Mouse (Mus musculus) heart, embryonic 13.5 days (tissue): ENCODE measurements at regions not wholly inside any gene's neighbourhood (a gene's known extent, or its start where the extent isn't known, plus 50 kb on each side); places are given as distances from the start of the nearest gene placed in this dataset.

ENCODE experiments used
- ATAC-seq: fragments of 200-750 bp; cut with Nextera tagmentation; 2 replicates; pipeline ENCODE4 v1.8.0; 2017; ENCODE audit warnings: moderate TSS enrichment; ENCODE audit not compliant: insufficient number of reproducible peaks, low FRiP score, low TSS enrichment; ENCODE audit errors: extremely low read depth
- H3K27ac ChIP-seq: fragments of 300-500 bp; sonication (generic); replicated peaks from 2 replicates; pipeline ENCODE4 v1.5.1; 2015; ENCODE audit warnings: moderate library complexity, mild to moderate bottlenecking, inconsistent platforms
- H3K27me3 ChIP-seq: fragments of 300-500 bp; sonication (generic); replicated peaks from 2 replicates; pipeline ENCODE4 v1.6.1; 2015; ENCODE audit warnings: mild to moderate bottlenecking, inconsistent platforms
- H3K36me3 ChIP-seq: fragments of 300-500 bp; sonication (generic); 2 replicates; pipeline ENCODE4 v1.6.1; 2015; ENCODE audit warnings: mild to moderate bottlenecking, inconsistent platforms
- H3K4me1 ChIP-seq: fragments of 300-500 bp; sonication (generic); 2 replicates; pipeline ENCODE4 v1.6.1; 2015; ENCODE audit warnings: inconsistent platforms
- H3K4me2 ChIP-seq: fragments of 300-500 bp; sonication (generic); 2 replicates; pipeline ENCODE4 v1.6.1; 2015; ENCODE audit warnings: inconsistent platforms, mild to moderate bottlenecking, moderate library complexity
- H3K4me3 ChIP-seq: fragments of 300-500 bp; sonication (generic); 2 replicates; pipeline ENCODE4 v1.5.1; 2015; ENCODE audit warnings: moderate library complexity, mild to moderate bottlenecking, inconsistent platforms
- H3K9ac ChIP-seq: fragments of 300-500 bp; sonication (generic); 2 replicates; pipeline ENCODE4 v1.6.1; 2015; ENCODE audit warnings: inconsistent platforms, mild to moderate bottlenecking, moderate library complexity
- H3K9me3 ChIP-seq: fragments of 300-500 bp; sonication (generic); 2 replicates; pipeline ENCODE4 v1.6.1; 2016; ENCODE audit warnings: inconsistent platforms
- WGBS: fragments of 180-500 bp; shearing (Covaris S2); methylation state at CpG from one replicate; pipeline ENCODE4 v1.1.7; 2015; ENCODE audit warnings: mixed read lengths; 5-methylcytosine and 5-hydroxymethylcytosine counted together

DNA sequence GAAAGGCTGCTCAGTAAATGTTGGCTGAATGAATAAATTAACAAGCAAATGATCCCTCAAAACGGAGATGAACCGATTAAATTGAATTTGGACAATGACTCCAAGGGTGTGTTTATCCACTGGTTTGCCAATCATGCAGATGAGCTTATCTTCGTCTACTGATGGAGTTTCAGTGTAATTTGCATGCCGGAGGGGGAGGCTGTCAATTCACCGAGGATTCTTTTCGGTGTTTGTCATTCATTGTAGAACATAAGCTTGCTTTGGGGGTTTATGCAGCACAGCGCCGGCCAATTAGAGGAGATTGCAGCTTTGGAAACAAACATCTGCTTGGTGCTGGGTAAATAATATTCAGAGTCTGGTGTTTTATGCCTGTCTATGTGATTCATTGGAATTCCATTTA lies 132.7 kb downstream of the Otoa start:
- H3K4me2 ChIP-seq, result no peak overlapping the region
- 76% methylated on average over 8 of the region's 8 CpGs for WGBS
- H3K4me1 ChIP-seq, result no peaks in the 10 kb centered on the region
- H3K27ac ChIP-seq, result no peak overlapping the region
- no peaks in the 10 kb centered on the region for H3K36me3 ChIP-seq
- no peaks in the 10 kb centered on the region for H3K9me3 ChIP-seq
- ATAC-seq, result no peak
- H3K9ac ChIP-seq, result no peak overlapping the region
- H3K27me3 ChIP-seq, result no peaks in the 10 kb centered on the region; the same call in 1 of the 2 replicates
- H3K4me3 ChIP-seq, result no peak overlapping the region

GRCm38 (mm10) chr7:121215032-121215431 lies 133.6 kb downstream of the Otoa start:
- Histone ChIP-seq H3K27me3 (no peaks in the 10 kb centered on the region; the same call in 1 of the 2 replicates), H3K4me2 (no peak overlapping the region), H3K4me1 (no peaks in the 10 kb centered on the region), H3K9ac (no peak overlapping the region), H3K36me3 (no peaks in the 10 kb centered on the region), H3K9me3 (no peaks in the 10 kb centered on the region), H3K27ac (no peak overlapping the region), H3K4me3 (no peak overlapping the region)
- 75% methylated on average over 3 of the region's 3 CpGs for WGBS
- ATAC-seq, result no peak

- Histone ChIP-seq H3K9me3 (no peaks in the 10 kb centered on the region), H3K27me3 (no peaks in the 10 kb centered on the region; the same call in 1 of the 2 replicates), H3K4me1 (no peaks in the 10 kb centered on the region), H3K27ac (no peak overlapping the region), H3K9ac (no peak overlapping the region), H3K36me3 (no peaks in the 10 kb centered on the region), H3K4me3 (no peak overlapping the region), H3K4me2 (no peak overlapping the region)
- ATAC-seq, result no peak
- WGBS, result 57% methylated on average over 1 of the region's 1 CpGs
These were observed 134.3 kb downstream of the Otoa start for GRCm38 (mm10) chr7:121215735-121216134.

- no peak for ATAC-seq
- Histone ChIP-seq H3K27me3 (no peaks in the 10 kb centered on the region; the same call in 1 of the 2 replicates), H3K9me3 (no peaks in the 10 kb centered on the region), H3K4me3 (no peak overlapping the region), H3K27ac (no peak overlapping the region), H3K9ac (no peak overlapping the region), H3K4me2 (no peak overlapping the region), H3K36me3 (no peaks in the 10 kb centered on the region), H3K4me1 (no peaks in the 10 kb centered on the region)
- WGBS, result 86% methylated on average over 10 of the region's 10 CpGs
These were observed 136.6 kb downstream of the Otoa start for GRCm38 (mm10) chr7:121218031-121218430.

- H3K27ac ChIP-seq, result no peak overlapping the region
- 89% methylated on average over 7 of the region's 7 CpGs for WGBS
These were observed 139.7 kb downstream of the Otoa start for GRCm38 (mm10) chr7:121221158-121221557.

DNA sequence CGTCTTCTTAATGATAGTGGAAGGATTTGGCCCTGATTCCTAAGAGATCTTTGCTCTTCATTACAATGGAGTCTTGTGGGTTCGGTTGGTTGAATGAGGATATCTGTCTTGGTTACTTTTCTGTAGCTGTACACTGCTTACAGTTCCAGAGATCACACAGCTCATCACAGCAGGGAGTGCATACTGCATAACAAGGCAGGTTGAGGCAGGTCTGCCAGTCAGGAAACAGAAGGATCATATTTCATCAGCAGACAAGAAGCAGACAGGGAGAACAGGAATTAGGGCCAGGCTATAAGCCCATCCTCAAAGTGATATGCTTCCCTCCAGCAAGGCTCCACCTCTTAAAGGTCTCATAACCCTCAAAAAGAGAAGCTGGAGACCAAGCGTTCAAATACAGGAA lies 150.4 kb downstream of the Otoa start:
- Histone ChIP-seq H3K36me3 (no peaks in the 10 kb centered on the region), H3K27me3 (no peaks in the 10 kb centered on the region), H3K9me3 (no peaks in the 10 kb centered on the region), H3K4me2 (no peak overlapping the region), H3K4me1 (no peaks in the 10 kb centered on the region), H3K9ac (no peak overlapping the region), H3K27ac (no peak overlapping the region), H3K4me3 (no peak overlapping the region)
- ATAC-seq, result no peak
- 73% methylated on average over 3 of the region's 3 CpGs for WGBS

More at GRCm38 (mm10) chr7:121221158-121221557, 139.7 kb downstream of the Otoa start:
- ATAC-seq, result no peak
- H3K9me3 ChIP-seq, result no peaks in the 10 kb centered on the region
- H3K4me3 ChIP-seq, result no peak overlapping the region
- H3K4me2 ChIP-seq, result no peak overlapping the region
- H3K4me1 ChIP-seq, result no peaks in the 10 kb centered on the region
- no peaks in the 10 kb centered on the region for H3K36me3 ChIP-seq
- H3K27me3 ChIP-seq, result no peaks in the 10 kb centered on the region; the same call in 1 of the 2 replicates
- H3K9ac ChIP-seq, result no peak overlapping the region

DNA sequence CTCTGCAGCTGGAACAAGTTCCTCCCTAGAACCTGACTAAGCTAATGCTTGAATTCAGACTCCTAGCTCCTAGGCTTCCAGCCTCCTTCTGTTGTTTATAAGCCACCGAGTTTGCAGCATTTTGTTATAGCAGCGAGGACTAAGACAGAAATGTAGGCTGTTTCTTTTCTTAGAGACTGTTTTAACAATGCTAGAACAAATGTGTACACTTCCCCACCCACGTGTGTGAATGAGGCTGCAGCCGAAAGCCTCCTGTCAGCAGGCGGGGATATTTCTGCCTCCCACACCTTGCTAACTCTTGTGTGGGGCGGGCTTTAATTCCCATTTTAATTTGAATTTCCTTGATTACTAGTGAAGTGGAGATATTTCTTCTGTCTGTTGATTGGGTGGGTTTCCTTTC lies 153.4 kb downstream of the Otoa start:
- Histone ChIP-seq H3K9me3 (no peaks in the 10 kb centered on the region), H3K4me1 (peaks cover 3% of the 10 kb centered on the region), H3K27ac (no peak overlapping the region), H3K36me3 (no peaks in the 10 kb centered on the region), H3K27me3 (no peaks in the 10 kb centered on the region), H3K4me2 (no peak overlapping the region), H3K4me3 (no peak overlapping the region), H3K9ac (no peak overlapping the region)
- ATAC-seq, result no peak
- 47% methylated on average over 6 of the region's 6 CpGs for WGBS

- WGBS, result 38% methylated on average over 6 of the region's 6 CpGs
- Histone ChIP-seq H3K36me3 (no peaks in the 10 kb centered on the region), H3K4me2 (no peak overlapping the region), H3K9me3 (no peaks in the 10 kb centered on the region), H3K4me1 (peaks cover 7% of the 10 kb centered on the region), H3K27me3 (no peaks in the 10 kb centered on the region), H3K4me3 (no peak overlapping the region), H3K9ac (no peak overlapping the region), H3K27ac (no peak overlapping the region)
- no peak for ATAC-seq
These were observed 151.9 kb upstream of the Hs3st2 start for GRCm38 (mm10) chr7:121239731-121240130.

- no peak overlapping the region for H3K27ac ChIP-seq
- peaks cover 3% of the 10 kb centered on the region; the same call in 1 of the 2 replicates for H3K9me3 ChIP-seq
- H3K9ac ChIP-seq, result no peak overlapping the region
- ATAC-seq, result no peak
- no peaks in the 10 kb centered on the region for H3K27me3 ChIP-seq
- H3K4me1 ChIP-seq, result no peaks in the 10 kb centered on the region
- H3K36me3 ChIP-seq, result no peaks in the 10 kb centered on the region
- no peak overlapping the region for H3K4me3 ChIP-seq
- H3K4me2 ChIP-seq, result no peak overlapping the region
- 66% methylated on average over 6 of the region's 6 CpGs for WGBS
These were observed 143.8 kb upstream of the Hs3st2 start for GRCm38 (mm10) chr7:121247845-121248244.

DNA sequence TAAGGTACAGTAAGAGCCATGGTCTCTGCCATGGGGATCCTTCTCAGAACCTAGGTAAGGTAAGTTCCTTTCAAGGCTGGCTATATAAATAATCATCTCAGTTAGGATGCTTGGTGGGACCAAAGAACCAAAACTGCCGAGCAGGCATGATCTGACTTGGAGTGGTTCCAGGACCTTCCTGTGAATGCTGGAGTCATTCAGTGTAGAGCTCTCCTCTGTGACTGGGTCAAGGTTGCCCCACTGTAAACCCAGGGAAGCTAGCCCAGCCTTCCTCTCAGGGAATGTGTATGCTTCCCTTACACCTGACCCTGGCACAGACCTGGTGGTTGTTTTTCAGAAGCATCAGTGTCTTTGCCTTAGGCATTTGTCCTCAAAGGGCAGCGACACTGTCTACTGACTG lies 134.2 kb upstream of the Hs3st2 start:
- no peaks in the 10 kb centered on the region for H3K4me1 ChIP-seq
- 69% methylated on average over 2 of the region's 2 CpGs for WGBS
- ATAC-seq, result no peak

DNA sequence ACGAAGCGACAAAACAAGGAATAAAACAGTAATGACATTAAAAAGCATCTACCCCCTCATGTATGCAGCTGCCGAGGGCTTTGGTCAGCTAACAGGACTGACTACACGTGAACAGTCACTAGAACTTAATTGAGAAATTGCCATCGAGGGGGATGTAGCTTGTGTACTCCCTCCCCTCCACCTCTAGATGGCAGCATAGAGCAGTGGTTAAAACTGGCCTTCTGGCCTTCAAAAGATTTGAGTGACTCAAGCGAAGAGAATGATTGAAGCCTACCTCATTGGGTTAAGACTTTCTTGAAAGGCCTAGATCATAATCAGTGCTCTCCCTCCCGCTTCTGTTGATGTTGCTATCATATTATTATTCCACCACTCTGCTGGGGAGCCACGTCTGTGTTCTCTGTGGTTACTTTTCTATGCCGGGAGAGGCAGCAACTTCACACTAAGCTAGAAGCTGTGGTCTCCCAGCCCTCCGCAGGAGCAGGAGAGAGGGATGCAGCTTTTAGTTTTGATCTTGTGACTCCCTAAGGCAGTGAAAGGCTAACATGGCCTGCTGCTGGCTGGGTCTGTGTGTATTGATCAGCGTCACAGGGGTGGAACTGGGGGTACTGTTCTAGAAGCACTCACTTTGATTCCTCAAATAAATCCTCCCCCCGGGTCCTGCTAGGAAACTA lies 132.7 kb upstream of the Hs3st2 start:
- WGBS, result 45% methylated on average over 12 of the region's 12 CpGs
- Histone ChIP-seq H3K9me3 (no peaks in the 10 kb centered on the region), H3K4me3 (no peak overlapping the region)

More for the DNA sequence above, 134.2 kb upstream of the Hs3st2 start:
- Histone ChIP-seq H3K9me3 (no peaks in the 10 kb centered on the region), H3K27me3 (peaks cover 2% of the 10 kb centered on the region; the same call in 1 of the 2 replicates), H3K4me3 (no peak overlapping the region), H3K27ac (no peak overlapping the region), H3K36me3 (no peaks in the 10 kb centered on the region), H3K9ac (no peak overlapping the region), H3K4me2 (no peak overlapping the region)

DNA sequence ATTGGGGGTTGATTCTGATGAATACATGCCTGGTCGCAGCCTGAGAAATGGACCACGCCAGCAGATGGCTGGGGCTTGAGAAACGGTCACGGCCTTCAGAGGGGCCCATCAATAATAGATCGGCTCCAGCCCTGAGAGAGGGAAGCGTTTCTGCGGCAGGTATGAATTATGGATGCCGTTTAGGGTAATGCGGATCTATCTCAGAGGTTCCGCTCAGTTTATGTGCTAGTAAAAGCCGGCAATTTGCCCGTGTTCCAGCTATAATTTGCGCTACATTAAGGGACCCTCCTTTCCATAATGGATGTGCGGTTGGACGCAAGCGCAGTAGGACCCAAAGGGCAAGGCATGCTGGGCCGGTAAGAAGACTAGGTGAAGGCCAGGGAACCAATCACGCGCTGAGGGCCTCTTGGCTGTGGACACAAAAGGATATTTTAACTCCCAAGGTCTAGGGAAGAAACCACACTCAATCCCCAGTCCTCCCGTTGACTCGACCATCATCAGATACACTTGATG lies 132.1 kb upstream of the Hs3st2 start:
- no peak overlapping the region for H3K27ac ChIP-seq
- WGBS, result 84% methylated on average over 21 of the region's 21 CpGs
- H3K4me2 ChIP-seq, result no peak overlapping the region
- no peak overlapping the region for H3K4me3 ChIP-seq
- H3K36me3 ChIP-seq, result no peaks in the 10 kb centered on the region
- no peak overlapping the region for H3K9ac ChIP-seq
- no peak for ATAC-seq
- no peaks in the 10 kb centered on the region for H3K9me3 ChIP-seq
- H3K4me1 ChIP-seq, result no peaks in the 10 kb centered on the region
- peaks cover 2% of the 10 kb centered on the region; the same call in 1 of the 2 replicates for H3K27me3 ChIP-seq

More for the DNA sequence above, 132.7 kb upstream of the Hs3st2 start:
- Histone ChIP-seq H3K4me1 (no peaks in the 10 kb centered on the region), H3K9ac (no peak overlapping the region), H3K4me2 (no peak overlapping the region), H3K36me3 (no peaks in the 10 kb centered on the region), H3K27ac (no peak overlapping the region), H3K27me3 (peaks cover 2% of the 10 kb centered on the region; the same call in 1 of the 2 replicates)
- ATAC-seq, result no peak
